Mouse (Mus musculus): ENCODE measurements around the gene Actl7a. TPM values are rescaled to one million over a fixed set of nuclear protein-coding genes. Genes with fewer than 3 reads are reported as not detected.

The Actl7a gene
- polyA plus RNA-seq, 1 experiment = 638 TPM

DNA sequence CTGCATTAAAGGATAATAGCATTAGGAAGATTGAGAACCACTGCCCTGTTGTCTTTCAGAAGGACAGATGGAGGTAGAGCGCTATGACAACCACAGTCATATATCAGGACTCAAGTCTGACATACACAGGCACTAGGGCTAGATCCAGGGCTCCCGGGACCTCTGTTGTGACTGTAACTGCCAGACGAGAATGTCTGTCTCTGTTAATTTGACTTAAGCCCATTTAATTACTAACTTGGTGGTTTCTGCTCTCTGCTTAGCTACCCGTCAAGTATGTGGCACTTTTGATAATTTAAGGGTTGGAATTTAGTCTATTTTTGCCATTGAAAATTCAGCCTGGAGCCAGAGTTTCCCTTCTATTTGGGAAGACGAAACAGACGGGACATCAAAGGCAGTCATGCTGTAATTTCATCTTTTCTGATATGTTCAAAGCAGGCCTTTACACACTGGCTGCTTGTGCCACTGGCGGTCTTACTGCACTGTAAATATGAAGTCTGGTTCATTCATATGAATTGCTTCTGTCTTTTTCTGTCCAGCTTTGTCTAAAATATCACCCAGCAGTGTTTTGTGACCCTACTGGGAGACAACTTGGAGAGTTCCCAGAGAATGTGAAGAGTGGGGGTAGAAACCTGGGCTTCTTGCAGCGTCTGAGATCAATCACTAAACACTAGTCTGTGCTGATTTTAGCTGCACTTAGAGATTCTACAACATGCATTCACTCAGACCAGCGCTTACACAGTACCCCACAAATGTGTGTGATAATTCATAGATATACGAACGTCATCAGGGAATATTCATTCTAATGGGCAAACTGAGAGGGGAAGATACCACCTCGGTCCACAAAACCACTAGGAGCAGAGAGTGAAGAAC, 24.4 kb upstream of the Actl7a start:
- Histone ChIP-seq H3K27me3 (ENCODE audit: control insufficient read depth, insufficient read depth, low read length) (no peaks in the 10 kb centered on the region), H3K4me3 (ENCODE audit: control insufficient read depth, low read depth, low read length) (no peak overlapping the region), H3K36me3 (ENCODE audit: control insufficient read depth, insufficient read depth, low read length) (no peaks in the 10 kb centered on the region), H3K27ac (ENCODE audit: control insufficient read depth, insufficient read depth, low read depth, low read length) (no peak overlapping the region), H3K4me1 (ENCODE audit: control insufficient read depth, insufficient read depth, low read length) (no peaks in the 10 kb centered on the region)
- TF ChIP-seq POLR2A (IDR thresholded peaks at IDR 0.05; ENCODE audit: control insufficient read depth, low read depth, low read length) (no peak), CTCF (IDR thresholded peaks at IDR 0.05; ENCODE audit: control insufficient read depth, insufficient read depth, insufficient replicate concordance, low read depth, low read length) (no peak)

DNA sequence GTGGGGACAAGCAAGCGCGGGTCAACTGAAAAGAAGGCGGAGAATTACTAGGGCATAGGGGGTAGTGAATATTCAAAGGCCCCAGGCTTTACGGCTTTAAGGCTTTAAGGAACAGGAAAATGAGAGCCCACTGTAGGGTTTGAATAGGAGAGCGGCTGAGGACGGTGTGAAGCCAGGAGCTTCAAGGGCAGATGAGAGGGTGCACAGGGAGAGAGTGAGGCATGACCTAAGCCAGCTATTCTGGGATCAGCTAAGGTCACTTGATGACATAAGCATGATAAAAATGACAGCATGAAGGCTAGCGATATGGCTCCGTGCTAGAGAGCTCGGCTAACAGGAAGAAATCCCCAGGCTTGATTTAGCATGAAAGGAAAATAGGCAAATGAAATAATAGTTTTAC, 23.8 kb upstream of the Actl7a start:
- Histone ChIP-seq H3K4me3 (ENCODE audit: control insufficient read depth, low read depth, low read length) (no peak overlapping the region), H3K27me3 (ENCODE audit: control insufficient read depth, insufficient read depth, low read length) (no peaks in the 10 kb centered on the region), H3K27ac (ENCODE audit: control insufficient read depth, insufficient read depth, low read depth, low read length) (no peak overlapping the region), H3K36me3 (ENCODE audit: control insufficient read depth, insufficient read depth, low read length) (no peaks in the 10 kb centered on the region), H3K4me1 (ENCODE audit: control insufficient read depth, insufficient read depth, low read length) (no peaks in the 10 kb centered on the region)
- TF ChIP-seq CTCF (IDR thresholded peaks at IDR 0.05; ENCODE audit: control insufficient read depth, insufficient read depth, insufficient replicate concordance, low read depth, low read length) (no peak), POLR2A (IDR thresholded peaks at IDR 0.05; ENCODE audit: control insufficient read depth, low read depth, low read length) (no peak)

DNA sequence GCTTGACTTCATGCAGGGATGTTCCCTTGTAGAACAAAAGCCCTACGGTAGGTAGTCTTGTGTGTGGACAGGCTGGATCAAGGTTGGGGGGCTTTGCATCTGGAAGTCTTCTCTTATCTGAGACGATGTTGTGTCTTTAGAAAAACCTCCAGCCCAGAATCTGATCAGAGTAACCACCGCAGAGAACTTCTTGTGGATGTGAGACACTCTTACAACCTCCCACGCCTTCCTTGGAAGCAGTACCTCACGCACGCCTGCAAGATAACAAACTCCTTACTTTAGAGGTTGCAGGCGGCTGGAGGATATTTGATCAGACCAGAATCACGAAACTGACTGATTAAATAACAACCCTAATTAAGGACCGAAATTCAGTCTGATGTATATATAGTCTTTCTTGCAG, 22.8 kb upstream of the Actl7a start:
- TF ChIP-seq CTCF (IDR thresholded peaks at IDR 0.05; ENCODE audit: control insufficient read depth, insufficient read depth, insufficient replicate concordance, low read depth, low read length) (no peak), POLR2A (IDR thresholded peaks at IDR 0.05; ENCODE audit: control insufficient read depth, low read depth, low read length) (no peak)
- Histone ChIP-seq H3K4me1 (ENCODE audit: control insufficient read depth, insufficient read depth, low read length) (no peaks in the 10 kb centered on the region), H3K27ac (ENCODE audit: control insufficient read depth, insufficient read depth, low read depth, low read length) (no peak overlapping the region), H3K36me3 (ENCODE audit: control insufficient read depth, insufficient read depth, low read length) (no peaks in the 10 kb centered on the region), H3K4me3 (ENCODE audit: control insufficient read depth, low read depth, low read length) (no peak overlapping the region), H3K27me3 (ENCODE audit: control insufficient read depth, insufficient read depth, low read length) (no peaks in the 10 kb centered on the region)

DNA sequence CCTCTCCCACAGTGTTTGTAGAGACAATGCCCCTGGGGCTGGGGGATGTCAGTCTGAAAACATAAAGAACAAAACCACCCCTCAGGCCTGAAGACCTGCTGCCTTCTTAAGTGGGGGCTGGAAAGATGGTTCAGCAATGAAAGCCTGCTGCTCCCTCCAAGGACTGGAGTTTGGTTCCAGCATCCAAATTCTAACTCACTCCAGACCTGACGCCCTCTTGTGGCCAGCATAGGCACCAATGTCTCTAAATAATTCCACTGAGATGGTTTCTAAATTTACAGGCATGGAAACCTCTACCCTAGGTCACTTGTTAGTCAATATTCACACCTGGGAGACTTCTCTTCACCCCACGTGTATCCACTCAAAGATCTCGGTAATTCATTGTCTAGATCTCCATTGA, 21.7 kb upstream of the Actl7a start:
- Histone ChIP-seq H3K27me3 (ENCODE audit: control insufficient read depth, insufficient read depth, low read length) (no peaks in the 10 kb centered on the region), H3K4me3 (ENCODE audit: control insufficient read depth, low read depth, low read length) (no peak overlapping the region), H3K36me3 (ENCODE audit: control insufficient read depth, insufficient read depth, low read length) (no peaks in the 10 kb centered on the region), H3K4me1 (ENCODE audit: control insufficient read depth, insufficient read depth, low read length) (no peaks in the 10 kb centered on the region), H3K27ac (ENCODE audit: control insufficient read depth, insufficient read depth, low read depth, low read length) (no peak overlapping the region)
- TF ChIP-seq CTCF (IDR thresholded peaks at IDR 0.05; ENCODE audit: control insufficient read depth, insufficient read depth, insufficient replicate concordance, low read depth, low read length) = 0 out of 2 replicates have a peak, but pooled peaks have one; percentile 16
- TF ChIP-seq POLR2A (IDR thresholded peaks at IDR 0.05; ENCODE audit: control insufficient read depth, low read depth, low read length) = no peak

DNA sequence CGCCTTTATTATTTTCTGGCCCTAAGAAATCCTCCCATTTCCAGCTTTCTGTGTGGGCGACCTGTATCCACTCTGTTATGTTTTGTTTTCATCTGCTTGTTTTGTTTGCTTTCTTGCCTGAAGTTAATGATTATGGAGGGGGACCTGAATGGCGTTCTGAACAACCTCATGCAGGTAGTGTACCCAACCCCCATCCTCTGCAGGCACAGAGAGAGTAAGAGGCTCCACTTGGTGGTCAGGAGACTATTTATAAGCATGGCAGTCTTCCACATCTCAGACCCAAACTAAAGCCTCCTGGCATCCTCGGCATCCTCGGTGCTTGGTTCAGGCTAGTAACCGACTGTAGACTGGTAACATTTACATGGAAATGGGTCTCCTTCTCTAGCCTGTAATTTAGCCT, 20.9 kb upstream of the Actl7a start:
- H3K27me3 ChIP-seq (ENCODE audit: control insufficient read depth, insufficient read depth, low read length) = no peaks in the 10 kb centered on the region
- H3K4me3 ChIP-seq (ENCODE audit: control insufficient read depth, low read depth, low read length) = no peak overlapping the region
- TF ChIP-seq POLR2A (IDR thresholded peaks at IDR 0.05; ENCODE audit: control insufficient read depth, low read depth, low read length) = no peak
- TF ChIP-seq CTCF (IDR thresholded peaks at IDR 0.05; ENCODE audit: control insufficient read depth, insufficient read depth, insufficient replicate concordance, low read depth, low read length) = no peak
- H3K36me3 ChIP-seq (ENCODE audit: control insufficient read depth, insufficient read depth, low read length) = no peaks in the 10 kb centered on the region
- H3K27ac ChIP-seq (ENCODE audit: control insufficient read depth, insufficient read depth, low read depth, low read length) = no peak overlapping the region
- no peaks in the 10 kb centered on the region for H3K4me1 ChIP-seq (ENCODE audit: control insufficient read depth, insufficient read depth, low read length)

DNA sequence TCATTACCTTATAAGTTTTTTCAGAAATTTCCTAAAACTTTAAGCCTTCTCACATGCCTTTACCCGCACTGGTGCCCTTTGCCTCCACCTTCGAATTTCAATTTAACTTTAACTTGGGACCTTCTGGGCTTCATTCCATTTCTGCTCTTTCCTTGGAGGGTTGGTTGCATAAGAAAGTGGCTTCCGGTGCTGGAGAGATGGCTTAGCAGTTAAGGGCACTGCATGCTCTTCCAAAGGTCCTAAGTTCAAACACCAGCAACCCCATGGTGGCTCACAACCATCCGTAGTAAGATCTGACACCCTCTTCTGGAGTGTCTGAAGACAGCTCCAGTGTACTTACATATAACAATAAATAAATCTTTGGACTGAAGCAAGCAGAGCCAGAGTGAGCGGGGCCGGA, 20.0 kb upstream of the Actl7a start:
- no peaks in the 10 kb centered on the region for H3K27me3 ChIP-seq (ENCODE audit: control insufficient read depth, insufficient read depth, low read length)
- no peak for TF ChIP-seq CTCF (IDR thresholded peaks at IDR 0.05; ENCODE audit: control insufficient read depth, insufficient read depth, insufficient replicate concordance, low read depth, low read length)
- TF ChIP-seq POLR2A (IDR thresholded peaks at IDR 0.05; ENCODE audit: control insufficient read depth, low read depth, low read length) = no peak
- no peak overlapping the region for H3K27ac ChIP-seq (ENCODE audit: control insufficient read depth, insufficient read depth, low read depth, low read length)
- no peaks in the 10 kb centered on the region for H3K36me3 ChIP-seq (ENCODE audit: control insufficient read depth, insufficient read depth, low read length)
- H3K4me1 ChIP-seq (ENCODE audit: control insufficient read depth, insufficient read depth, low read length) = no peaks in the 10 kb centered on the region
- H3K4me3 ChIP-seq (ENCODE audit: control insufficient read depth, low read depth, low read length) = no peak overlapping the region

DNA sequence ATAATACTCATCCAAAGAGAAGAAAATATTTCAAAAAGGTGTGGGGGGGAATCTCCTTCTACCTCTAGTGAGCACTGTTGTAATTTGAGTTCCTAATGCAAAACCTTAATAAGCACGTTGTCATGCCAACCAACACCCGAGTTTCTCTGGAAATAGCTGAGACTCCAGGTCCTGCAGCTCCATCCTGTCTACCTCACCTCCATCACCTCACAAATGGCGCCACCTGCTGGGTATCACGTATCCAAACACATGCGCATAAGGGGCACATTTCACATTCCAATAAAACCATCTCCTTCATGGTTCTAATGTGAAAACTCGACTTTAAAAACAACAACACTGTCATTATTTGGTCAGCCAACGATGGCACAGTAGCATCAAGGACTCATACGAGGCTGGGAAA, 17.4 kb upstream of the Actl7a start:
- no peaks in the 10 kb centered on the region for H3K36me3 ChIP-seq (ENCODE audit: control insufficient read depth, insufficient read depth, low read length)
- H3K4me1 ChIP-seq (ENCODE audit: control insufficient read depth, insufficient read depth, low read length) = no peaks in the 10 kb centered on the region
- H3K4me3 ChIP-seq (ENCODE audit: control insufficient read depth, low read depth, low read length) = no peak overlapping the region
- H3K27ac ChIP-seq (ENCODE audit: control insufficient read depth, insufficient read depth, low read depth, low read length) = no peak overlapping the region
- TF ChIP-seq CTCF (IDR thresholded peaks at IDR 0.05; ENCODE audit: control insufficient read depth, insufficient read depth, insufficient replicate concordance, low read depth, low read length) (peak; percentile 50; the same call in 1 of the 2 replicates), POLR2A (IDR thresholded peaks at IDR 0.05; ENCODE audit: control insufficient read depth, low read depth, low read length) (no peak)
- H3K27me3 ChIP-seq (ENCODE audit: control insufficient read depth, insufficient read depth, low read length) = no peaks in the 10 kb centered on the region
